Mouse (Mus musculus) CD4-positive helper T cell, adult 2 months (primary cell): Measurements from ENCODE around the gene Arhgef17.

Experiments
- DNase-seq: peaks from one replicate; pipeline ENCODE4 v3.0.0-alpha.2; 2012; ENCODE audit warnings: low read depth, missing footprints, low spot score

Gene Arhgef17

GRCm38 (mm10) chr7:100941169-100941568 lies 9.3 kb upstream of the Arhgef17 start:
- DNase-seq = no peak

- DNase-seq = no peak
Measured at GRCm38 (mm10) chr7:100938106-100938505, 6.2 kb upstream of the Arhgef17 start.

GRCm38 (mm10) chr7:100937481-100937880 lies 5.6 kb upstream of the Arhgef17 start:
- DNase-seq = no peak

- DNase-seq = no peak
Measured at GRCm38 (mm10) chr7:100933520-100933919, 1.6 kb upstream of the Arhgef17 start.

- peak; percentile 88 for DNase-seq
Measured at GRCm38 (mm10) chr7:100932481-100933007, 637 bp upstream of the Arhgef17 start.

GRCm38 (mm10) chr7:100931316-100931925 lies 486 bp downstream of the Arhgef17 start:
- no peak for DNase-seq

- peak; percentile 21 for DNase-seq
Measured at GRCm38 (mm10) chr7:100930619-100931315, 1.1 kb downstream of the Arhgef17 start.

GRCm38 (mm10) chr7:100929639-100930303 lies 2.1 kb downstream of the Arhgef17 start:
- no peak for DNase-seq

GRCm38 (mm10) chr7:100928456-100928855 lies 3.5 kb downstream of the Arhgef17 start:
- DNase-seq = no peak

GRCm38 (mm10) chr7:100927287-100928000 lies 4.5 kb downstream of the Arhgef17 start:
- DNase-seq = no peak

- no peak for DNase-seq
Measured at GRCm38 (mm10) chr7:100926311-100926923, 5.5 kb downstream of the Arhgef17 start.

- DNase-seq = no peak
Measured at GRCm38 (mm10) chr7:100924674-100925445, 7.0 kb downstream of the Arhgef17 start.

GRCm38 (mm10) chr7:100924200-100924599 lies 7.7 kb downstream of the Arhgef17 start:
- no peak for DNase-seq

- DNase-seq = no peak
Measured at GRCm38 (mm10) chr7:100922907-100923306, 9.0 kb downstream of the Arhgef17 start.

GRCm38 (mm10) chr7:100921289-100921688 lies 10.6 kb downstream of the Arhgef17 start:
- no peak for DNase-seq

GRCm38 (mm10) chr7:100919809-100920107 lies 12.1 kb downstream of the Arhgef17 start:
- no peak for DNase-seq

- no peak for DNase-seq
Measured at GRCm38 (mm10) chr7:100919006-100919808, 12.7 kb downstream of the Arhgef17 start.

GRCm38 (mm10) chr7:100918176-100918575 lies 13.7 kb downstream of the Arhgef17 start:
- no peak for DNase-seq

GRCm38 (mm10) chr7:100917751-100918150 lies 14.2 kb downstream of the Arhgef17 start:
- no peak for DNase-seq

GRCm38 (mm10) chr7:100916526-100916925 lies 15.4 kb downstream of the Arhgef17 start:
- no peak for DNase-seq
